Mouse (Mus musculus): ENCODE data around the gene Gm27021. TPM values are rescaled to one million over a fixed set of nuclear protein-coding genes. Genes with fewer than 3 reads are reported as not detected.

The Gm27021 gene
- polyA plus RNA-seq, 1 experiment: 0.57 TPM

GRCm38 (mm10) chr8:120618110-120618509, 49.8 kb downstream of the Gm27021 start:
- Histone ChIP-seq H3K4me1 (ENCODE audit: control insufficient read depth, insufficient read depth, low read length) (peaks cover 2% of the 10 kb centered on the region; the same call in 1 of the 2 replicates), H3K4me3 (ENCODE audit: control insufficient read depth, low read depth, low read length) (no peak overlapping the region), H3K27me3 (ENCODE audit: control insufficient read depth, insufficient read depth, low read length) (no peaks in the 10 kb centered on the region), H3K27ac (ENCODE audit: control insufficient read depth, insufficient read depth, low read depth, low read length) (no peak overlapping the region), H3K36me3 (ENCODE audit: control insufficient read depth, insufficient read depth, low read length) (no peaks in the 10 kb centered on the region)
- peak; percentile 75 for TF ChIP-seq CTCF (IDR thresholded peaks at IDR 0.05; ENCODE audit: control insufficient read depth, insufficient read depth, insufficient replicate concordance, low read depth, low read length)
- TF ChIP-seq POLR2A (IDR thresholded peaks at IDR 0.05; ENCODE audit: control insufficient read depth, low read depth, low read length): no peak

GRCm38 (mm10) chr8:120616663-120617626, 50.9 kb downstream of the Gm27021 start:
- H3K4me1 ChIP-seq (ENCODE audit: control insufficient read depth, insufficient read depth, low read length): peaks cover 2% of the 10 kb centered on the region; the same call in 1 of the 2 replicates
- no peaks in the 10 kb centered on the region for H3K27me3 ChIP-seq (ENCODE audit: control insufficient read depth, insufficient read depth, low read length)
- H3K4me3 ChIP-seq (ENCODE audit: control insufficient read depth, low read depth, low read length): no peak overlapping the region
- TF ChIP-seq CTCF (IDR thresholded peaks at IDR 0.05; ENCODE audit: control insufficient read depth, insufficient read depth, insufficient replicate concordance, low read depth, low read length) (no peak), POLR2A (IDR thresholded peaks at IDR 0.05; ENCODE audit: control insufficient read depth, low read depth, low read length) (no peak)
- no peak overlapping the region for H3K27ac ChIP-seq (ENCODE audit: control insufficient read depth, insufficient read depth, low read depth, low read length)
- H3K36me3 ChIP-seq (ENCODE audit: control insufficient read depth, insufficient read depth, low read length): no peaks in the 10 kb centered on the region

GRCm38 (mm10) chr8:120614491-120614890, 53.4 kb downstream of the Gm27021 start:
- Histone ChIP-seq H3K4me3 (ENCODE audit: control insufficient read depth, low read depth, low read length) (no peak overlapping the region), H3K27me3 (ENCODE audit: control insufficient read depth, insufficient read depth, low read length) (no peaks in the 10 kb centered on the region), H3K36me3 (ENCODE audit: control insufficient read depth, insufficient read depth, low read length) (no peaks in the 10 kb centered on the region), H3K27ac (ENCODE audit: control insufficient read depth, insufficient read depth, low read depth, low read length) (no peak overlapping the region), H3K4me1 (ENCODE audit: control insufficient read depth, insufficient read depth, low read length) (peaks cover 2% of the 10 kb centered on the region; the same call in 1 of the 2 replicates)
- TF ChIP-seq POLR2A (IDR thresholded peaks at IDR 0.05; ENCODE audit: control insufficient read depth, low read depth, low read length) (no peak), CTCF (IDR thresholded peaks at IDR 0.05; ENCODE audit: control insufficient read depth, insufficient read depth, insufficient replicate concordance, low read depth, low read length) (no peak)

- no peak for TF ChIP-seq CTCF (IDR thresholded peaks at IDR 0.05; ENCODE audit: control insufficient read depth, insufficient read depth, insufficient replicate concordance, low read depth, low read length)
- no peak for TF ChIP-seq POLR2A (IDR thresholded peaks at IDR 0.05; ENCODE audit: control insufficient read depth, low read depth, low read length)
- Histone ChIP-seq H3K27ac (ENCODE audit: control insufficient read depth, insufficient read depth, low read depth, low read length) (no peak overlapping the region), H3K36me3 (ENCODE audit: control insufficient read depth, insufficient read depth, low read length) (no peaks in the 10 kb centered on the region), H3K4me1 (ENCODE audit: control insufficient read depth, insufficient read depth, low read length) (peaks cover 7% of the 10 kb centered on the region), H3K27me3 (ENCODE audit: control insufficient read depth, insufficient read depth, low read length) (no peaks in the 10 kb centered on the region), H3K4me3 (ENCODE audit: control insufficient read depth, low read depth, low read length) (no peak overlapping the region)
Measured at GRCm38 (mm10) chr8:120610824-120611223, 57.1 kb downstream of the Gm27021 start.

- Histone ChIP-seq H3K36me3 (ENCODE audit: control insufficient read depth, insufficient read depth, low read length) (no peaks in the 10 kb centered on the region), H3K4me1 (ENCODE audit: control insufficient read depth, insufficient read depth, low read length) (peaks cover 7% of the 10 kb centered on the region), H3K27me3 (ENCODE audit: control insufficient read depth, insufficient read depth, low read length) (no peaks in the 10 kb centered on the region), H3K4me3 (ENCODE audit: control insufficient read depth, low read depth, low read length) (no peak overlapping the region), H3K27ac (ENCODE audit: control insufficient read depth, insufficient read depth, low read depth, low read length) (no peak overlapping the region)
- peak; percentile 73; the same call in 1 of the 2 replicates for TF ChIP-seq CTCF (IDR thresholded peaks at IDR 0.05; ENCODE audit: control insufficient read depth, insufficient read depth, insufficient replicate concordance, low read depth, low read length)
- no peak for TF ChIP-seq POLR2A (IDR thresholded peaks at IDR 0.05; ENCODE audit: control insufficient read depth, low read depth, low read length)
Measured at GRCm38 (mm10) chr8:120607885-120608284, 60.0 kb downstream of the Gm27021 start.

- H3K4me3 ChIP-seq (ENCODE audit: control insufficient read depth, low read depth, low read length): no peak overlapping the region
- peaks cover 7% of the 10 kb centered on the region for H3K4me1 ChIP-seq (ENCODE audit: control insufficient read depth, insufficient read depth, low read length)
- no peaks in the 10 kb centered on the region for H3K27me3 ChIP-seq (ENCODE audit: control insufficient read depth, insufficient read depth, low read length)
- no peak for TF ChIP-seq CTCF (IDR thresholded peaks at IDR 0.05; ENCODE audit: control insufficient read depth, insufficient read depth, insufficient replicate concordance, low read depth, low read length)
- no peak for TF ChIP-seq POLR2A (IDR thresholded peaks at IDR 0.05; ENCODE audit: control insufficient read depth, low read depth, low read length)
- H3K27ac ChIP-seq (ENCODE audit: control insufficient read depth, insufficient read depth, low read depth, low read length): no peak overlapping the region
- H3K36me3 ChIP-seq (ENCODE audit: control insufficient read depth, insufficient read depth, low read length): no peaks in the 10 kb centered on the region
Measured at GRCm38 (mm10) chr8:120607460-120607859, 60.4 kb downstream of the Gm27021 start.

- Histone ChIP-seq H3K36me3 (ENCODE audit: control insufficient read depth, insufficient read depth, low read length) (no peaks in the 10 kb centered on the region), H3K4me3 (ENCODE audit: control insufficient read depth, low read depth, low read length) (no peak overlapping the region), H3K27me3 (ENCODE audit: control insufficient read depth, insufficient read depth, low read length) (no peaks in the 10 kb centered on the region), H3K4me1 (ENCODE audit: control insufficient read depth, insufficient read depth, low read length) (peaks cover 7% of the 10 kb centered on the region), H3K27ac (ENCODE audit: control insufficient read depth, insufficient read depth, low read depth, low read length) (no peak overlapping the region)
- TF ChIP-seq CTCF (IDR thresholded peaks at IDR 0.05; ENCODE audit: control insufficient read depth, insufficient read depth, insufficient replicate concordance, low read depth, low read length) (no peak), POLR2A (IDR thresholded peaks at IDR 0.05; ENCODE audit: control insufficient read depth, low read depth, low read length) (no peak)
Measured at GRCm38 (mm10) chr8:120602672-120603071, 65.2 kb downstream of the Gm27021 start.
